Mouse (Mus musculus) embryonic fibroblast, embryonic 13.5 days (primary cell): Measurements from ENCODE around the gene B3galt1. TPM values are rescaled to one million over a fixed set of nuclear protein-coding genes. Genes with fewer than 3 reads are reported as not detected.

Source experiments
- H3K27ac ChIP-seq: 2 replicates; pipeline ENCODE4 v1.5.1; 2012; ENCODE audit warnings: low read length, control low read depth, inconsistent platforms; ENCODE audit not compliant: insufficient read depth
- H3K4me1 ChIP-seq: 2 replicates; pipeline ENCODE4 v1.6.1; 2011; ENCODE audit warnings: low read length; ENCODE audit not compliant: control insufficient read depth, insufficient read depth
- H3K4me3 ChIP-seq: 2 replicates; pipeline ENCODE4 v1.5.1; 2011; ENCODE audit warnings: mild to moderate bottlenecking, control low read depth, low read length; ENCODE audit not compliant: insufficient read depth
- CTCF ChIP-seq: IDR thresholded peaks from 2 replicates; pipeline ENCODE4 v1.5.1; 2011; ENCODE audit warnings: mild to moderate bottlenecking, control low read depth, low read length, moderate library complexity, borderline replicate concordance; ENCODE audit not compliant: insufficient read depth
- POLR2A ChIP-seq: IDR thresholded peaks from 2 replicates; pipeline ENCODE4 v1.6.1; 2011; ENCODE audit warnings: low read depth, mild to moderate bottlenecking, control low read depth, low read length, moderate library complexity
- polyA plus RNA-seq: library from polyadenylated mRNA; stranded (reverse); fragments of >200 nt; gene quantifications from 2 replicates; pipeline ENCODE4 v1.2.4, GENCODE M21; 2011; ENCODE audit warnings: low read depth; ENCODE audit not compliant: missing spikeins, insufficient read length

Gene B3galt1
- polyA plus RNA-seq, 1 experiment: 3.7 TPM

DNA sequence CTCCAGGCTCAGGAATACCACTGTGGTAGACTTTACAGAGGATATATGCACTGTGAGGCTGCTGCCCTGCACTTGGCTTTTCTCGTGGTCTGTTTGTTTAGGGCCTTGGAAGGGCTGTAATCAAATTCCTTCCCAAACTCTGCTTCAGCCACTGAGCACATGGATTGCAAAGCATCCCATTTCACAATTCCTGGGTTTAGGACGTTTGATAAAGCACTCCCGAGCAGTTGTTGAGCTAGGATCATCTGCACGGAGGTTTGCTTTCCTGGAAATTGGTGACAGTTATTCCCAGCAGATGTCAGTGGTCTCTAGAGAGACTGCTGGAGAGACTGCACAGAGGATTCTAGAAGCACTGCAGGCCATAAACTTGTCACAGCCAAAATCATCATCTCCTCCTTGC lies 520.4 kb downstream of the B3galt1 start:
- TF ChIP-seq POLR2A (no peak), CTCF (no peak)
- Histone ChIP-seq H3K27ac (no peak overlapping the region), H3K4me3 (no peak overlapping the region)

GRCm38 (mm10) chr2:68091559-68091958 lies 525.9 kb downstream of the B3galt1 start:
- H3K27ac ChIP-seq: no peak overlapping the region
- TF ChIP-seq CTCF (no peak), POLR2A (no peak)
- no peak overlapping the region for H3K4me3 ChIP-seq
- H3K4me1 ChIP-seq: no peaks in the 10 kb centered on the region

More for the DNA sequence above, 520.4 kb downstream of the B3galt1 start:
- H3K4me1 ChIP-seq: peaks cover 6% of the 10 kb centered on the region; the same call in 1 of the 2 replicates

DNA sequence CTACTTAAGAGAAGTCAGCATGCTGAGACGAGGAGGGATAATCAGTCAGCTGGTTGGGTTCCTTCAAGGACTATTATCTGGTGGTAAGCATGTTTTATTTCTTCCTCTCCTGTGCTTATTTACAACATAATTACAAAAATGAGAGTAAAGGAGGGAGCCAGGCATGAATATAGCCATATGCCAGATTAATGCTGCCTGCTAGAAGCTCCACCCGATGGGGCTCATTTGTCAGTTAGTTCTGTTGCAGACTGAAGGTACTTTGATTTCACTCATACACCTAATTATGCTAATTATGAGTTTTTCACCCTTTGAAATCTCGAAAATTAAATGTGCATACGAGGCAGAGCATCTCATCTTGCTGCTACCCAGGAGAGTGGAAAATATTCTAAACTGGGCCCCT lies 539.0 kb downstream of the B3galt1 start:
- Histone ChIP-seq H3K27ac (no peak overlapping the region), H3K4me3 (no peak overlapping the region), H3K4me1 (no peaks in the 10 kb centered on the region)
- no peak for TF ChIP-seq POLR2A
- no peak for TF ChIP-seq CTCF

DNA sequence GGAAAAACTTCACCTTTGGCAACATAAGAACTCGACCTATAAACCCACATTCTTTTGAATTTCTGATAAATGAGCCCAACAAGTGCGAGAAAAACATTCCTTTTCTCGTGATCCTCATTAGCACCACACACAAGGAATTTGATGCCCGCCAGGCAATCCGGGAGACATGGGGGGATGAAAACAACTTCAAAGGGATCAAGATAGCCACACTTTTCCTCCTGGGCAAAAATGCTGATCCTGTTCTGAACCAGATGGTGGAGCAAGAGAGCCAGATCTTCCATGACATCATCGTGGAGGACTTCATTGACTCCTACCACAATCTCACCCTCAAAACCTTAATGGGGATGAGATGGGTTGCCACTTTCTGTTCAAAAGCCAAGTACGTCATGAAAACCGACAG lies 552.4 kb downstream of the B3galt1 start:
- H3K4me1 ChIP-seq: no peaks in the 10 kb centered on the region
- no peak for TF ChIP-seq POLR2A
- no peak for TF ChIP-seq CTCF
- H3K27ac ChIP-seq: no peak overlapping the region
- H3K4me3 ChIP-seq: no peak overlapping the region

GRCm38 (mm10) chr2:68124751-68125150 lies 559.1 kb downstream of the B3galt1 start:
- Histone ChIP-seq H3K4me1 (no peaks in the 10 kb centered on the region), H3K27ac (no peak overlapping the region), H3K4me3 (no peak overlapping the region)
- TF ChIP-seq POLR2A: no peak
- TF ChIP-seq CTCF: no peak

- Histone ChIP-seq H3K27ac (no peak overlapping the region), H3K4me1 (no peaks in the 10 kb centered on the region), H3K4me3 (no peak overlapping the region)
- TF ChIP-seq POLR2A (no peak), CTCF (no peak)
Measured at GRCm38 (mm10) chr2:68141094-68141493, 575.4 kb downstream of the B3galt1 start.

DNA sequence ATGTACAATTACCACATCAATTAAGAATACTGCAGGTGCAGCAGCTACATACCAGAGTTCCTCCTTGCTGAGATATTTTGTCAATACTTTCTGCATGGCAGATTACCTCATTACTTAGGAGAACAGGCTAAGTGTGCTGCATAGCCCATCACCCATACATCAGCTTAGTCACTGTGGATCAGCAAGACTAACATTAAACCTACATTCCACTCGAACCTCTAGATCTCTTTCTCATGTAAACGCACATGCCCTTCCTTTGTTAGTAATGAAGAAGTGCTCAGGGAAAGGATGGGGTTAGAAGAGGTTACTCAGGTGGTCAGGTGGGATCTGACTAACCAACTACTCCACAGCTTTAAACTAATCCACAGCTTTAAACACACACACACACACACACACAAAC lies 577.6 kb downstream of the B3galt1 start:
- Histone ChIP-seq H3K4me3 (no peak overlapping the region), H3K4me1 (no peaks in the 10 kb centered on the region)
- TF ChIP-seq CTCF (no peak), POLR2A (no peak)

GRCm38 (mm10) chr2:68159751-68160150 lies 594.1 kb downstream of the B3galt1 start:
- TF ChIP-seq POLR2A: no peak
- no peak for TF ChIP-seq CTCF
- Histone ChIP-seq H3K4me1 (no peaks in the 10 kb centered on the region), H3K27ac (no peak overlapping the region), H3K4me3 (no peak overlapping the region)

More for the DNA sequence above, 577.6 kb downstream of the B3galt1 start:
- no peak overlapping the region for H3K27ac ChIP-seq

GRCm38 (mm10) chr2:68160566-68160965 lies 594.9 kb downstream of the B3galt1 start:
- Histone ChIP-seq H3K4me1 (no peaks in the 10 kb centered on the region), H3K27ac (no peak overlapping the region), H3K4me3 (no peak overlapping the region)
- TF ChIP-seq CTCF (no peak), POLR2A (no peak)

- TF ChIP-seq POLR2A (no peak), CTCF (no peak)
- no peak overlapping the region for H3K27ac ChIP-seq
- H3K4me1 ChIP-seq: no peaks in the 10 kb centered on the region
- H3K4me3 ChIP-seq: no peak overlapping the region
Measured at GRCm38 (mm10) chr2:68162012-68162411, 596.3 kb downstream of the B3galt1 start.

GRCm38 (mm10) chr2:68171306-68171705 lies 605.6 kb downstream of the B3galt1 start:
- Histone ChIP-seq H3K4me1 (no peaks in the 10 kb centered on the region), H3K27ac (no peak overlapping the region), H3K4me3 (no peak overlapping the region)
- TF ChIP-seq CTCF (no peak), POLR2A (no peak)

Other genes starting within 250 kb of the B3galt1 start
- not detected in 2 replicates for gene Gm21830, start 152.1 kb upstream of the B3galt1 start, polyA plus RNA-seq
- not detected in 2 replicates for gene Gm26727, start 132.7 kb upstream of the B3galt1 start, polyA plus RNA-seq
- not detected in 2 replicates for gene Xirp2, start 119.9 kb upstream of the B3galt1 start, polyA plus RNA-seq